Mouse (Mus musculus) MEL-GATA-1-ER (cell line): ENCODE results near the gene Arxes1.
"Not testable (repeated sequence)": the region's sequence is repeated elsewhere in the genome, so short reads cannot be mapped to it uniquely, and the experiment has no call there.

ENCODE experiments used
- DNase-seq: peaks from one replicate; pipeline ENCODE4 v3.0.0-alpha.2; 2012; ENCODE audit warnings: low read depth; ENCODE audit errors: extremely low read depth

The Arxes1 gene

DNA sequence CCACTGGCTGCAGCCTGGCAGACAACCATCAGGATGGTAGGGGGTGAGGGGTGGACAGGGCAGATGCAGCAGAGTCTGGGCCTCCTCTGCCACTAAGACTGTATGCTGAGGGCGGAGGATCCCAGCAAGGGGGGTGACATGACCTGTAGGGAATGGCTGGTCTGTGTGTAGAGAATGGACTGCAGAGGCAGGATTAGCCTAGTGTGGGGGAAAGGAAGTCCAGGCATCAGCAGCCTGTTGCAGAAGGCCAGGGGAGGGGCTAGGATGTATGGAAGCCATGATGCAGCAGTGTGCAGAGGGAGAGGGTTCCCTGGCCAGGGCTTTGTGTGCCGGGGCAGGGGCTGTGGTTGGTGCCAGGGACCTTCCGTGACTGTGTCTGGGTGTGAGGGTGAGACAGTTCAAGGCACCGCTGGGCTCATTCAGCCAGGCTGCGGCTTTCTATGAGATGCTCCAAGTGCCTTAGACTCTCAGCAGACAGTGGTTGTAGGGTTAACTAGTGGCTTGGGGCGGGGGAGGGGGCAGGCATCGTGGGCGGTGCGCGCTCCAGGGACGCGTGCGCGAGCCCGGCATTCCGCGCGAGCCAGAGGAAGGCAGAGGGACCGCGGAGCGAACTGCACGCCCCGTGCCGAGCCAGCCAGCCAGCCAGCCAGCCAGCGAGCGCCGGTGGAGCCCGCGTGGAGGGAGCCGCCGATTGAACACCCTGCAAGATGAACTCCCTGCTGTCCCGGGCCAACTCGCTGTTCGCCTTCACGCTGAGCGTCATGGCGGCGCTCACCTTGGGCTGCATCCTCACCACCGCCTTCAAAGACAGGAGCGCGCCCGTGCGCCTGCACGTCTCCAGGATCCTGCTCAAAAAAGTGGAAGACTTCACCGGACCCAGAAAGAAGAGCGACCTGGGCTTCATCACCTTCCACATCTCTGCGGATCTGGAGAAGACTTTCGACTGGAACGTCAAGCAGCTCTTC lies at the start of gene Arxes1:
Gene Arxes1 (plus strand): TSS at position 569 of the 965 bp plus-strand sequence.
- not testable (repeated sequence) for DNase-seq

DNA sequence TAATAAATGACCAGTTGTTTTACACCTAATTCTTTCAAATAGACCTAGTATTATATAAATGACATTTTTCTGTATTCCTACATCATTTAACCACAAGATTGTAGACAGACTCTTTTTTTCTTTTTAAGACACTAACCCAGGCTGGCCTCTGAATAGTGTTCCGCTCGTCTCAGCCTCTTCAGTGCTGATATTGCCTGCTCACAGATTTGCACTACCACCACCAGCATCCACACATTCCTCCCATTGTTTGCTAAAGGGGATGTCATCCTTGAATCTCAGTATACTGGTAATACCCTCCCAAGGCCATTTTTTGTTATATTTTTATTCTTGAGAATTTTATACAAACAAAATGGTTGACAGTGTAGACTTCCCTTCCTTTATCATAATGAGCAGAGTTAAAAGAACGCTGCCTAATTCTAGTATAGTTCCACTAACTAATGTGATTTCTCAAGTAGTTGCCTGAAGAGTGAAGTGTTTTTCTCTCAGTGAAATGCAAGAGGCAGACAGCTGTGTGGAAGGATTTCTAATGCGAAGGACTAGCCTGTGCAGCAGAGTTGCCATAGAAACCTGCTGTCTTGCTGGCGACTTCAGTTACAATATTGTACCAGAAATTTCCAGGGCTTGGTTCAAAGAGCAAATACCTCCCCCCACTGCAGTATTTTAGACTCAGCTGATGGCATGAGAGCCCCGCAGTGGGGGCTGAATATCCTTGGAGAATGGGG lies 48.5 kb upstream of the Arxes1 start:
- no peak for DNase-seq

DNA sequence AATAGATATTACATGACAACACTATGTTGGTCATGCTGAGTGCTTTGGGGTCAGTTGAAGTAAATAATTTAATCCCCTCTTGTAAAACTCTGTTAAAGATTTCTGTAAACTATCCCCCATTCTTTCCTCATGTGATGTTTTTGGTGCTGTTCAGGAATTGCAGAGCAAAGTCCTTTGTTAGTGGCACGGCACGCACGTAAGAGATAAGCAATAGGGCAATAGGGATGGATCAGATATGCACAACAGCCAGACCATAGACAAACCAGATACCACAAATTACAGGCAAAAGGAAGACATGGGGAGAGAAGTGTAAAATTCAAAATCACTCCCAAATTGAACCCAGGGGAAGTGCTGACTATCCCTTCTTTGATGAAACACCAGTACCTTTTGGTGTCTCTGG lies 46.9 kb upstream of the Arxes1 start:
- DNase-seq, result no peak

DNA sequence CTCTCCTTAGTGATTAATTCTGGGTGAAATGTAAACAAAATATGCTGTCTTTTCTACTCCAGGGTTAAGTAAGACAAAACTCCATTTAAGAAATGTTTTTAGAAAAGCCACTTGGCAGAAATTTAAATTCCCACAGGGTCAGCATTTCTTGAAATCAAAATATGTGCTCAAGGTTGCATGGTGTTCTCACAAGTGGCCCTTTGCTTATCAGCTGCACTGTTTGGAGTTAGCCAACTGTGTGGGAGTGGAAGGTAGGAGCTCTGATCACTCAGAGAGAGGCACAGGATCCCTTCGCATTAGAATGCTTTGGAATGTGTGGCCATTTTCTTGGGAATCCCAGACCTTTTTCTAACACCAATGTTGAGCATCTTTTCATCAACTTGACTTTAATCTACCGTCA lies 42.5 kb upstream of the Arxes1 start:
- DNase-seq, result no peak

DNA sequence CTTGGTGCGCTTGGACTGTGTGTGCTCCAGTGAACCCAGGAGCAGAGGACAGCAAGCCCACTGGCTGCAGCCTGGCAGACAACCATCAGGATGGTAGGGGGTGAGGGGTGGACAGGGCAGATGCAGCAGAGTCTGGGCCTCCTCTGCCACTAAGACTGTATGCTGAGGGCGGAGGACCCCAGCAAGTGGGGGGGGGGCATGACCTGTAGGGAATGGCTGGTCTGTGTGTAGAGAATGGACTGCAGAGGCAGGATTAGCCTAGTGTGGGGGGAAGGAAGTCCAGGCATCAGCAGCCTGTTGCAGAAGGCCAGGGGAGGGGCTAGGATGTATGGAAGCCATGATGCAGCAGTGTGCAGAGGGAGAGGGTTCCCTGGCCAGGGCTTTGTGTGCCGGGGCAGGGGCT lies 40.0 kb upstream of the Arxes1 start:
- DNase-seq, result not testable (repeated sequence)

DNA sequence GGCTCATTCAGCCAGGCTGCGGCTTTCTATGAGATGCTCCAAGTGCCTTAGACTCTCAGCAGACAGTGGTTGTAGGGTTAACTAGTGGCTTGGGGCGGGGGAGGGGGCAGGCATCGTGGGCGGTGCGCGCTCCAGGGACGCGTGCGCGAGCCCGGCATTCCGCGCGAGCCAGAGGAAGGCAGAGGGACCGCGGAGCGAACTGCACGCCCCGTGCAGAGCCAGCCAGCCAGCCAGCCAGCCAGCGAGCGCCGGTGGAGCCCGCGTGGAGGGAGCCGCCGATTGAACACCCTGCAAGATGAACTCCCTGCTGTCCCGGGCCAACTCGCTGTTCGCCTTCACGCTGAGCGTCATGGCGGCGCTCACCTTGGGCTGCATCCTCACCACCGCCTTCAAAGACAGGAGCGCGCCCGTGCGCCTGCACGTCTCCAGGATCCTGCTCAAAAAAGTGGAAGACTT lies 39.5 kb upstream of the Arxes1 start, which contains the start of gene Arxes2:
Gene Arxes2 (plus strand): TSS at position 161 of the 456 bp plus-strand sequence.
- DNase-seq, result not testable (repeated sequence)

DNA sequence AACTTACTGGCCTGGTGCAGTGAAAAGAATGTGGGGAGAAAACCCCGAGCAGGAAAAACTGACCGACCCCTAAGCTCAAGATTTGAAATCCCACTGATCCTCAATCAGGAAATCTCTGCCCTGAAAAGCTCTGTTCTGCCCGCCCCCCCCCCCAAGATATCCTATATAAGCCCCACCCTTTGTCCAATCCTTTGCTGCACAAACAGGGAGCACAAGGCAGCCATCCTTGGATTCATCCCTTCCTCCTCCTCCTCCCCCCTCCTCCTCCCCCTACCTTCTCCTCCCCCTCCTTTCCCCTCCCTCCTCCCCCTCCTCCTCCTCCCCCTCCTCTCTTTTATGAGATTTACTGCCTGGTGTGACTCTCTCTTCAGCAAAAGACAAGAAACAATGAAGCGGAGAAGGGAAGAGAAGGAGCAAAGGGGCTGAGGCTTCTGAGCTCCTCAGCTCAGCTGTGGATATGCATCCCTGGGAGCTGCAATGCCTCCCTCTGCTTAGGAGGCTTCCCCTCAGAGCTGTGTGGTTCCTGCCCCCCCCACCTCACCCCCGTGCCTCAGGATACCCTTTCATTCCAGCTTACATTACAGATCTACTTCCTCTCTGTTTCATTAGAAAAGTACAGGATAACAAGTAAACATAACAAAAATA lies 25.8 kb upstream of the Arxes1 start:
- DNase-seq, result no peak

DNA sequence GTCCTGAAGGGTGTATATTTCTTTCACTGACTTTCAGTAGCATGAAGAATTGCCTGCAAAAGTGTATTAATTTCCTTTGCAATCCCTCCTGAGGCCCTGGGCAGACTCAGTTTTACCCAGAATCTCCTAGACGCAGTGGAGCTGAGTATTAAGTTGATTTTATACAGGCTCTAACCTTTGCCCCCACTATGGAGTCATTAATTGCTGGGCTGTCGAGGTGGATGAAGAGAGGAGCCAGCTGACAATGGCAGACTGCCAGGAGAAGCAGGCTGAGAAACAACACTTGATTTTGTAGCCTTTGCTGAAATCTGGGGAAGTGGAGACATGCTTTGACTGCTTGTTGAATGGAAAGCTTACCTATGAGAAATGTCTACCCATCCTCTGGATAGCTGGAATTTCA lies 18.8 kb upstream of the Arxes1 start:
- no peak for DNase-seq

DNA sequence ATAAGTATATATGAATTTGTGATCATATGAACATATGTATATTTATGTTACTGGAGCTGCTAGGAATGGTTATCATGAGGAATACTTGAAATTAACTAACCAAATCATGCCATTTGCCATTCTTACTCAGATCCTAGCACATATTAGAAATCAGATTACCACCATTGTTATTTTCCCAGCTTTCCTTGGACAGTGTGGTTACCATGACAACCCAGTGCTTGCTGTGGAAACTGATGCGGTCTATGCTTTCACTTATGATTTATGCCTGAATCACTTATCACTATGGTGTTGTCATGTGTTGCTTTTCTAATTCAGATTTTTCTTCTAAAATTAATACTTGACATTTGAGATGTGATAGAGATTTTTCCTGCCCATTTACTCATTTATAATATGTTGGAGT lies 2.8 kb upstream of the Arxes1 start:
- no peak for DNase-seq

DNA sequence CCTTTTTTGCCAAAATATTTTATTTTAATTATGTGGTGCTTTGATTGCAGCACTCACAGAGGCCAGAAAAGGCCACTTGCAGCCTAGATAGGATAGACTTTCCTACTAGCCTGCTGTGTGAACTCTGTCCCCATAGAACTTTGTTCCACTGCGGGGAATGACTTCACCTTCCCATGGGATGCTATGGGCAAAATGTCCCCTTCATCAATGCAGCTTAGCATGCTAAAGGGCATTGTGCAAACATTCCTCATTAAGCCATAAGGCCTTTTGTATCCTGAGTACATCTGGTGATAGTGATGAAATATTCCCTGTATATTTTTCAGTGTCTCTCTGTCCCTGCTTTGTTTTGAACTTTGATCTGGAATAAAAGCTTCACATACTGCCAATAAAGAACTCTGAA lies 10.6 kb downstream of the Arxes1 start:
- DNase-seq, result no peak

DNA sequence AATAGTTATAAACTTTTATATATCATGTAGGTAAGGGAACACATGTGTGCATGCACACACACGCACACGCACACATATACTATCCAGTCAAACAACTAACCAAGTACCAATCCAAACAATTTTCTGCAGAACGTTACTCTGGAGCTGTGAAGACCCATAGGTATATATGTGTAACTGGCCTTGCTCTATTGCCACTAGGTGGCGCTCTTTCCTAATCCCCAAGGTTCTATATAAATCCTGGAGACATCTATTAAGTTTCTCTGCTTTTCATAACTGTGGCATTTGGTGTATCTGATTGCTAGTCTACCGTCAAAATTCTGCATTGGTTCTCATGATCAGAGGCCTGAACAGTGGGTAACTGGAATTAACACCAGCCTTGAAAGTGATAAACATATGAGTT lies 14.4 kb downstream of the Arxes1 start:
- DNase-seq, result peak; percentile 66

DNA sequence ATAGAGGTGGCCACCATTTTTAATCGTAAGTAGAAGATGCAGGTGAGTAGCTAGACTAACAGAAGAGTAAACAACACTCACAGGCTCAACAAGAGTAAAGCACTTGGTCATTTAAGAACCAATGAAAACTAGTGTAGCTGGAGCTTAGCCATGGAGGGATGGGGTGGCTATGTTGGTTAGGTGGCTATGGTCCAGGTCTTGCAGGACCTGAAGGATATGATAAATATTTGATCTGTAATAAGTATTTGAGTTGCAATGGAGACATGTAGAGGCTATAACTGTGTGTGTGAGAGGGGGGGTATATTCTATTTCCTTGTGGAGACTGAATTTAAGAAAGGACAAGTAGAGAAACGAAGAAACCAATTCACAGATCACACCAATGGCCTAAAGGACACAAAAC lies 18.1 kb downstream of the Arxes1 start:
- DNase-seq, result no peak

DNA sequence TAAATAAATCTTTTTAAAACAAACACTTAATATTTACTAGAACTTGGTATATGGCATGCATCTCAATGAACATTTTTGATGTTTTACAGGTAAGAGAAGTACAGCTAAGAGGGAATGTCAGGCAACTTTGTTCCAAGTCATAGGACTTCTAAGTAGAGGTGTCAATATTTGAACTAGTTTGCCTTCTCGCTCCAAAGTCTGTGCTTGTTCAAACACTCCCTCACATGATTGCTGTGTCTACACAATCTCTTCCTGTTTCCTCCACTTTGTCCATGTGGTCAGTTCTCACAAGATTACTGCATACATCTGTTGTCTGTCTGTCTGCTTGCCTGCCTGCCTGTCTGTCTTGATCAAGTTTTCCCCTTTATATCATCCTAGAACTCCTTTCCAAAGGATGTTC lies 27.5 kb downstream of the Arxes1 start:
- no peak for DNase-seq

DNA sequence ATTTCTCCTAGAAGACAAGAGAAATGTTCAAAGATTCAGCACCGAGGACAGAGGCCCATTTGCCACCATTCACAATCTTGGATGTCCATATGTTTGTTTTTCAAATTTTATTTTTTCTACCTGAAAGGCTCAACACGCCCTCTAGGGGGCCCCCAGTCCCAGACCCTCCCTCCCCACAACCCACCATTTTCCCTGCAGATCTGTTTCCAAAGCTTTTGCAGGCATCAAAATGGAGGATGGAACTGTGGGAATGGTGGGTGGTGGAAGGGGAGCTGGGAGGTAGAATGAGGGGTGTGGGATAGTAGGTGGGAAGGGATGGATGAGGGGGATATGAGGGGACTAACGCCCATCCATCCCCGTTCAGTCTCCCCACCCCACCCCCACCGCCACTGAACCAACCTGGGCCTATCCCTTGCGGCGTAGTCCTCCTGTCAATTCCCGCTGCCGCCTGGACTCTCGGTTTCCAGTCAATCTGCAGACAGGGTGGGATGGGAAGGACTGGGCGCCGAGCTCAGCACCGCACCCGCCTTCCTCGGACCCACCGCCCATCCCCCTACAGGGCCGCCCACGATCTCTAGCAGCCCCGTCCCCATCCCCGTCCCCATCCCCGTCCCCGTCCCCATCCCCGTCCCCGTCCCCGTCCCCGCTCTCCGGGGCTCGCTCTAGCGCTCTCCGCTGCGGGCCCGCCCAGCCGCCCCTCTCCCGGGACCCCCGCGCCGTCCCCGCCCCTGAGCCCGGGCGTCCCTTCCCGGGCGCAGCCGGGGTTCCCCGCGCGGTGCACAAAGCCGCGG lies 34.2 kb downstream of the Arxes1 start:
- not testable (repeated sequence) for DNase-seq

DNA sequence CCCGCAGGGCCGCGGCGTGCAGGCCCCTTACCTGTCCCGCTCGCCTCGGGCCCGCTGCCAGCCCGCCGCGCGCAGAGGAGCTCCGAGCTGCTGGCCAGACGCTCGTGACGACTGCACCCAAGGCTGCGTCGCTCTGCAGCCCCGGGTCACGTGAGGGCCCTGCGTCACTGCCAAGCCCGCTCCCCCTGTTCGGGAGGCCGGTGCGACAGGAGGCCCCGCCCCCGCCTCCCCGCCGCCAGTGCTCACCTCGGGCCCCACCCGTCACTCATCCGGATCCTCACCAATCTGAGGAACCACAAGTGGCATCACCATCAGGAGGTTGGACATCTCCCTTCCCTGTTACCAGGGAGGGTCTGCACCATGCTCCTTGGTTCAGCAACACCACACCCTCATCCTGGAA lies 34.9 kb downstream of the Arxes1 start, which contains the start of gene Bex2:
Gene Bex2 (minus strand): TSS at position 217 of the 400 bp plus-strand sequence.
- DNase-seq, result not testable (repeated sequence)
